Mouse (Mus musculus) embryonic facial prominence, embryonic 13.5 days (tissue): ENCODE measurements at regions not wholly inside any gene's neighbourhood (a gene's known extent, or its start where the extent isn't known, plus 50 kb on each side); places are given as distances from the start of the nearest gene placed in this dataset.
A peak's percentile ranks its signal among the peaks of the same experiment; 100 is the strongest.

Source experiments
- ATAC-seq: fragments of 200-750 bp; cut with Nextera tagmentation; 2 replicates; pipeline ENCODE4 v1.8.0; 2017; ENCODE audit warnings: low read depth; ENCODE audit not compliant: insufficient number of reproducible peaks, insufficient read depth, low FRiP score, low TSS enrichment
- H3K27ac ChIP-seq: fragments of 300-500 bp; sonication (generic); 2 replicates; pipeline ENCODE4 v1.5.1; 2015; ENCODE audit warnings: moderate library complexity, mild to moderate bottlenecking, inconsistent platforms
- H3K27me3 ChIP-seq: fragments of 300-500 bp; sonication (generic); 2 replicates; pipeline ENCODE4 v1.6.1; 2015; ENCODE audit warnings: mild to moderate bottlenecking, inconsistent platforms
- H3K36me3 ChIP-seq: fragments of 300-500 bp; sonication (generic); 2 replicates; pipeline ENCODE4 v1.6.1; 2015; ENCODE audit warnings: mild to moderate bottlenecking, inconsistent platforms
- H3K4me1 ChIP-seq: fragments of 300-500 bp; sonication (generic); 2 replicates; pipeline ENCODE4 v1.6.1; 2015; ENCODE audit warnings: inconsistent platforms
- H3K4me2 ChIP-seq: fragments of 300-500 bp; sonication (generic); 2 replicates; pipeline ENCODE4 v1.6.1; 2015; ENCODE audit warnings: moderate library complexity, mild to moderate bottlenecking, inconsistent platforms
- H3K4me3 ChIP-seq: fragments of 300-500 bp; sonication (generic); 2 replicates; pipeline ENCODE4 v1.5.1; 2015; ENCODE audit warnings: mild to moderate bottlenecking, inconsistent platforms
- H3K9ac ChIP-seq: fragments of 300-500 bp; sonication (generic); 2 replicates; pipeline ENCODE4 v1.6.1; 2015; ENCODE audit warnings: mild to moderate bottlenecking, inconsistent platforms
- H3K9me3 ChIP-seq: fragments of 300-500 bp; sonication (generic); 2 replicates; pipeline ENCODE4 v1.6.1; 2016; ENCODE audit warnings: inconsistent platforms
- WGBS: fragments of 180-500 bp; shearing (Covaris S2); methylation state at CpG from one replicate; pipeline ENCODE4 v1.1.7; 2015; ENCODE audit warnings: mixed read lengths; 5-methylcytosine and 5-hydroxymethylcytosine counted together

DNA sequence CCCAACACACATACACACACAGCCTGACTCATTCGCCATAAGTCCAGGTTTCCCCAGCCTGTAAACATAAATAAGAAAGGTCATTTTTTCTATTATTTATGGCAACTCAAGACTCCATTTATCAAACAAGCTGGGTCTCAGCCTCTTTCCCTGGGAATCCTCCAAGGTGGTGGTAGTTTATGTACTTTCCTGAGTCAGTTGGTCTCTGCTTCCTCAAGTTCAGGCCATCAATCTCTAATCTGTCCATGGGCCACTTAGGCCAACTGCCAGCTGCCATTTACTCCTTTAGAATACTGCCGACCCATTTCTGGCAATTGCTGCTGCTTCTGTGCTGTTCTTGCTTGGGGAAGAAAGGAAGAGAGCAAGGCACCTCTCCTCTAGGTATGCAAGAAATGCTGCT, 241.3 kb downstream of the Mreg start:
- Histone ChIP-seq H3K27me3 (no peaks in the 10 kb centered on the region), H3K4me2 (no peak overlapping the region), H3K4me1 (no peaks in the 10 kb centered on the region), H3K4me3 (no peak overlapping the region), H3K36me3 (no peaks in the 10 kb centered on the region), H3K9me3 (no peaks in the 10 kb centered on the region), H3K9ac (no peak overlapping the region), H3K27ac (no peak overlapping the region)
- no peak for ATAC-seq
- WGBS = 95% methylated on average over 2 of the region's 2 CpGs

DNA sequence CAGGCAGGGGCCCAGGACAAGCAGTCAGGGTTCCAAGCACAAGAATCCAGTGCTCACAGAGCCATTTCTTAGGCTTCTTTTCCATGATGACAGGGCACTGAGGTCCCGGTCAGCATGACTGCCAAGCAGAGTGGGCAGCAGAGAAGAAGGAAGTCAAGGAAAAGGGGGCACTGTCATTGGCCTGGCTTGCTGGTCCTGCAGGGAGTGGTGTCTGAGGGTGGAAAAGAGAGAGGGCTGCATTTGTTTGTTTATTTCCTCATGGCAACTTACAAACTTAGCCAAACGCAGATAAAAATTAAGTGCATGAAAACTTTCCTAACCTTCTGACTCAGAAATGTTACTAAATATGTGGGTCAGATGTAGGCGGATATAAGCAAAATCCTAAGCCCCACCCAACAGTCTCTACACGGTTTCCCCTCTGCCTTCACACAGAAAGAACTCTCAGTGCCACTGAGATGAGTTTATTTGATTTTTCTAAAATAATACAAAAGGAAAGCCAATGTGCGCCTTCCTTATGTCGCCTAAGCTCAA, 244.5 kb downstream of the Mreg start:
- Histone ChIP-seq H3K9me3 (no peaks in the 10 kb centered on the region), H3K27me3 (no peaks in the 10 kb centered on the region), H3K4me1 (no peaks in the 10 kb centered on the region), H3K4me3 (no peak overlapping the region), H3K27ac (no peak overlapping the region), H3K9ac (no peak overlapping the region), H3K36me3 (no peaks in the 10 kb centered on the region), H3K4me2 (no peak overlapping the region)
- no peak for ATAC-seq
- 85% methylated on average over 6 of the region's 6 CpGs for WGBS

DNA sequence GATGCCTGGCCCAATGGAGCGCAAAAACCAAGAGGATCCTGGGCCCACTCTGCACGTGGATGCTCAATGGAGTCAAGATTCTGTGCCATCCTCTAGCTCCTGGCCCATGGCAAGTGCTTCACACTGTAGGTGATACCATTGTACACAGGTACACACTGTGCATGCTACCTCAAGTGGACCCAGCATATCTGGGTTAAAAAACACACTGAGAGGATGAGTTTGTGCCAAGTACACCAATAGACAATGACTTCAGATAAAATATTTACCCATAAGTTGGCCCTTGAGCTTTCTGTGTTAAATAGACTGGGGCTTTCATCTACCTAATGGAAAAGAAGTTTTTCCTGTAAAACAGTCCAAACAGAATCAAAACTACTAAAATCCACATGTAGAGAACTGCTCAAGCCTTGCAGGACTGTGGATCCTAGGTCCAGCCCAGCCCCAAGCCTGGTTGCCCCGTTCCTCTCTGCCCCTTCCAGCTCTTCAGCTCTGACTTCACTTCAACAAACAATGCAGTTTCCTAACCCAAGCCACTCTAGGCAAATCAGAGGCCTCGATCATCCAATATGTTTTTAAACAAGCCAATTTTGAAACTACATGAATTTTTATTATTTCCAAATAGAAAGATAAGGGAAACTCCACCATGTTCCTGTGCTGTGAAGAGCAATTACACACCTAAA, 247.5 kb downstream of the Mreg start:
- no peak overlapping the region for H3K4me2 ChIP-seq
- H3K36me3 ChIP-seq = no peaks in the 10 kb centered on the region
- H3K4me3 ChIP-seq = no peak overlapping the region
- no peaks in the 10 kb centered on the region for H3K9me3 ChIP-seq
- H3K9ac ChIP-seq = no peak overlapping the region
- H3K4me1 ChIP-seq = no peaks in the 10 kb centered on the region
- WGBS = 89% methylated on average over 4 of the region's 4 CpGs
- H3K27ac ChIP-seq = no peak overlapping the region
- no peak for ATAC-seq
- H3K27me3 ChIP-seq = no peaks in the 10 kb centered on the region

DNA sequence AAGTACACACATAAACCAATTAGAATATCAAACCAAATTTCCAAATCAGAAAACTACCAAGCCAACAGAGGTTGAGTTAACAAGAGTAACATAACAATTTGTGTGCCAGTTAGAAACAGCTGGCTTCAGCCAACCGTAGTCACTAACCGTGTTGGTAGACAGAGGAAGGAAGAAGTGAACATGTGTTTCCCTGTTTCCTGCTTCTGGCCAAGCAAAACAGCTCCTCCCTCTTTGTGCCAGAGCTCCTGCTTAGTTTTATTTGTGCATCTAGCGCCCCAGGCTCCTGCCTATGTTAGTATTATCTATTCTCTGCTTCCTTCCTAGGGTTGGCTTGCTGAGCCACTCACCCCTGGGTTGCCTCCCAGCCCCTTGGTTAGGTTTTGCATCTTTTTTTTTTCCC, 255.2 kb downstream of the Mreg start:
- Histone ChIP-seq H3K27me3 (no peaks in the 10 kb centered on the region), H3K36me3 (no peaks in the 10 kb centered on the region), H3K9me3 (no peaks in the 10 kb centered on the region), H3K4me1 (peaks cover 13% of the 10 kb centered on the region), H3K27ac (no peak overlapping the region), H3K4me3 (no peak overlapping the region), H3K9ac (no peak overlapping the region), H3K4me2 (no peak overlapping the region)
- 56% methylated on average over 3 of the region's 3 CpGs for WGBS
- no peak for ATAC-seq

DNA sequence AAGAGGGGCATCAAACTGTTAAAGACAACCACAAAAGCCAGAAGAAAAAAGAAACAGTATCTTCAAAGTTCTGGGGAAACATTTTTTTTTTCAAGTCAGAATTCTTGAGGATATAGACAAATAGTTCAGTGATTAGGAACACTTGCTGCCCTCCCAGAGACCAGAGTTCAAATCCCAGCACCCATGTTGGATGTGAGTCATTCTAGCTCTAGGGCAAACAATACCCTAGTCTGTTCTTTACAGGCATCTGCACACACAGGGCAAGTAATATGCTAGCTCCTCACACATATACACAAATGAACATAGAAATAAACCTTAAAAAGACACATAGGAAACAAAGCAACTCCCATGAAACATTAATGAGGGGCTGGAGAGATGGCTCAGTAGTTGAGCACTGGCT, 256.8 kb downstream of the Mreg start:
- H3K4me1 ChIP-seq = peaks cover 13% of the 10 kb centered on the region
- H3K9ac ChIP-seq = no peak overlapping the region
- no peaks in the 10 kb centered on the region for H3K27me3 ChIP-seq
- no peaks in the 10 kb centered on the region for H3K36me3 ChIP-seq
- H3K27ac ChIP-seq = no peak overlapping the region
- no peak overlapping the region for H3K4me3 ChIP-seq
- no peak for ATAC-seq
- H3K9me3 ChIP-seq = no peaks in the 10 kb centered on the region
- no peak overlapping the region for H3K4me2 ChIP-seq

DNA sequence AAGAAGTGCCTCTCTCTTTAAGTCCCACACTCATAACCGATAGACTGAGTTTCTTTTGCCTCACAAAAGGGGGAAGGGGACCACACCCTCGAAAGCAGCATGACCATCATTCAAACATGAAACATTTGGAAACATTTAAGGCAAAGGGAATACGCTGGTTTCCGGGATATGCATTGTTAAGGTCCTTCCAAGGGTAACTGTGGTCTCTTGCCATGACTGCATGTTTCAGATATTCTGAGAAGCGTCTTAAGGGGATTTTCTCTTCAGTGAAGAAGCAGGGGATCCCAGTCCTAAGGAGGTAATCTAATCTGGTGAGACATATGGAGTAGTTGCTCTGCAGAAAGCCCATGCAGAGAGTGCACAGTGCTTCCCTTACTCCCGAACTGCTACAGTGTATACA, 258.8 kb downstream of the Mreg start:
- no peaks in the 10 kb centered on the region for H3K36me3 ChIP-seq
- H3K27ac ChIP-seq = peak overlapping the region; percentile 66
- H3K4me1 ChIP-seq = peaks cover 13% of the 10 kb centered on the region
- no peak overlapping the region for H3K4me3 ChIP-seq
- H3K9me3 ChIP-seq = no peaks in the 10 kb centered on the region
- no peak for ATAC-seq
- no peak overlapping the region for H3K9ac ChIP-seq
- no peaks in the 10 kb centered on the region for H3K27me3 ChIP-seq
- H3K4me2 ChIP-seq = no peak overlapping the region
- WGBS = 31% methylated on average over 6 of the region's 6 CpGs

DNA sequence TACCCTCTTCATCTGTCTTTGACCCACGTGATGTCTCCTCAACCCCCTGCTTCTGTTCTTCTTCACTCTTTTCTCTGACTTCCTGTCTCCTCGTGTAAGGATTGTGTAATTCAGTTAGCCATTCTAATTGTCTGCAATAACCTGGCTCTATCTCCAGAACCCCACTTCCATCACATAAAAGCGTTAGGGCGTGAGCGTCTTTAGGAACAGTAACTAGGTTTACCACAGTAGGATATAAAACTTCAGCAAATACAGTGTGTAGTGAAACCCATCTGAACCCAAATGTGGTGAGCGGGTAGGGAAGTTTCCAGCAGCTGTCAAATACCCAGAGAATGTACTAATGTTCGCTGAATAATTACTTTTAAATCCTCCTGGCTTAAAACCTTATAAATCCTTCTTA, 262.6 kb downstream of the Mreg start:
- Histone ChIP-seq H3K27me3 (no peaks in the 10 kb centered on the region), H3K27ac (no peak overlapping the region), H3K4me1 (peaks cover 10% of the 10 kb centered on the region), H3K9ac (no peak overlapping the region), H3K9me3 (no peaks in the 10 kb centered on the region), H3K36me3 (no peaks in the 10 kb centered on the region), H3K4me2 (no peak overlapping the region), H3K4me3 (no peak overlapping the region)
- no peak for ATAC-seq
- 75% methylated on average over 7 of the region's 7 CpGs for WGBS

DNA sequence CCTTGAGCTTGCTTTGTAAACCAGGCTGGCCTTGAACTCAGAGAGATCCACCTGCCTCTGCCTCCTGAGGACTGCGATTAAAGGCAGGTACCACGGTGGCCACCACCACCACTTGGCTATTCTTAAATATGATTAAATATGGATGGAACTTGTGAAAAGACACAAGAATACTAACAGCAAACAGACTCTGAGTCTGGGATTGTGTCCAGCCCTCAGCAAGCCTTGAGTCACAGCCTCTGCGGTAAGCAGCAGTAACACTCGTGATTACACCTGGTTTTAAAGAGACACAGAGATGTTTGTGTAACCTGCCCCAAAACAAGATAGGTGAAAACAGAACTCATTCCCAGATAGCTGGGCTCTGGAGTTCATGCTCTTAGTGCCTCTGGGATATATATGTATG, 263.4 kb downstream of the Mreg start:
- H3K4me2 ChIP-seq = no peak overlapping the region
- WGBS = 92% methylated on average over 4 of the region's 4 CpGs
- H3K4me1 ChIP-seq = peaks cover 9% of the 10 kb centered on the region
- no peak overlapping the region for H3K4me3 ChIP-seq
- no peaks in the 10 kb centered on the region for H3K27me3 ChIP-seq
- no peaks in the 10 kb centered on the region for H3K36me3 ChIP-seq
- no peak for ATAC-seq
- H3K27ac ChIP-seq = no peak overlapping the region
- no peak overlapping the region for H3K9ac ChIP-seq
- H3K9me3 ChIP-seq = no peaks in the 10 kb centered on the region

DNA sequence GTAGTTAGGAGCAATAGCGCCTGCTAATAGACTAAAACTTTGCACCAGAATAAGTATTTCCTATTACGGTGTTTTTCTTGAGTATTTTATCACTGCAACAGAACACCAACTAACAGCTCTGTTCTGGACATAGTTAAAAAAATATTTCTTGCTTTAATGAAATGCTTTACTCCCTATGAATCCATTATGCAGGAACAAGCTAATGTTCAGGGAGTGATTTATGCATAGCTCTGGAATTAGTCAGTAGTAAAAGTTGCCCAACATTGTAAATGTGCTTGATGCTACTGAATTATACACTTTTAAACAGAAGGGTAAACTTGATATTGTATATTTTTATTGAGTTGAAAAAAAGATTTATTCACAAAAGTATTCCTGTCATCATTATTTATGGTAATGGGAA, 264.6 kb downstream of the Mreg start:
- H3K36me3 ChIP-seq = no peaks in the 10 kb centered on the region
- WGBS = 90% methylated on average over 2 of the region's 2 CpGs
- no peaks in the 10 kb centered on the region for H3K27me3 ChIP-seq
- no peak for ATAC-seq
- H3K4me1 ChIP-seq = no peaks in the 10 kb centered on the region
- no peak overlapping the region for H3K4me3 ChIP-seq
- no peak overlapping the region for H3K27ac ChIP-seq
- H3K4me2 ChIP-seq = no peak overlapping the region
- H3K9me3 ChIP-seq = no peaks in the 10 kb centered on the region
- no peak overlapping the region for H3K9ac ChIP-seq

DNA sequence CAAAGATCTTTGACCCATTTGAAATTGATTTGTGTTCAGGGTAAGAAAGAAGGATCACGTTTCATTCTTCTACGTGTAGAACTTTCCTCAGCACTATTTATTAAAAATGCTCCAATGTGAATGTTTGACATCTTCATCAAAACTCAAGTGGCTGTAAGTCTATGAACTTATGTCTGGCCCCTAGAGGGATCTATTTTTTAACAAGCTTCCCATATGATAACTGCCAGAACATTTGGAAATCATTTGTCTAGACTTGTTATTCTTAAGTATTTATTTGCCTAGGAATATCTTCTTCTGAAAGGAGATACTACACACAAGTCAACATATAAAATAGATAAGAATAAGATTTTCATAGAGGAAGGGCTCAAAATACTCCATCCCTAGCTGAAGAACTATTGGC, 265.2 kb downstream of the Mreg start:
- WGBS = 34% methylated on average over 2 of the region's 2 CpGs

DNA sequence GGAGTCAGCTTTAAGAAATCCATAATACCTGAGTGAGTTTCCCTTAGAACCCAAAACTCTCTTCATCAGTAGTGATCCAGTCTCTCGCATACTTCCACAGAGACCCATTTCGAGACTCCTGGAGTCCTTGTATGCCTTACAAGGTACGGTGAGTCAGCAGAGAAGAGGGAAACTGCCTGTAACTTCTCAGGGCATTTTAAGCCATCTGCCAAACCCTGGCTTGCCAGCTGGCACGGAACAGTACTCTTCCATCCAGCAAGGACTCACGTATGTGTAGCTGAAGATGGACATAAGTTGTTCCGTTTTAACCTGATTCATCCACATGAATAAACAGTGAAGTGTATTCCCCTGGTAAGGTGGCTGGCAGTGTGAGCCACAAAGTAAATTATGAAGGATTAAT, 267.0 kb downstream of the Mreg start:
- no peaks in the 10 kb centered on the region for H3K9me3 ChIP-seq
- no peaks in the 10 kb centered on the region for H3K27me3 ChIP-seq
- no peak overlapping the region for H3K4me3 ChIP-seq
- no peak for ATAC-seq
- no peak overlapping the region for H3K9ac ChIP-seq
- H3K4me2 ChIP-seq = no peak overlapping the region
- H3K4me1 ChIP-seq = no peaks in the 10 kb centered on the region
- H3K36me3 ChIP-seq = no peaks in the 10 kb centered on the region
- WGBS = 89% methylated on average over 6 of the region's 6 CpGs
- no peak overlapping the region for H3K27ac ChIP-seq

More for the DNA sequence above, 265.2 kb downstream of the Mreg start:
- Histone ChIP-seq H3K36me3 (no peaks in the 10 kb centered on the region), H3K4me2 (no peak overlapping the region), H3K9me3 (no peaks in the 10 kb centered on the region), H3K27ac (no peak overlapping the region), H3K27me3 (no peaks in the 10 kb centered on the region), H3K9ac (no peak overlapping the region), H3K4me3 (no peak overlapping the region), H3K4me1 (no peaks in the 10 kb centered on the region)
- ATAC-seq = no peak

DNA sequence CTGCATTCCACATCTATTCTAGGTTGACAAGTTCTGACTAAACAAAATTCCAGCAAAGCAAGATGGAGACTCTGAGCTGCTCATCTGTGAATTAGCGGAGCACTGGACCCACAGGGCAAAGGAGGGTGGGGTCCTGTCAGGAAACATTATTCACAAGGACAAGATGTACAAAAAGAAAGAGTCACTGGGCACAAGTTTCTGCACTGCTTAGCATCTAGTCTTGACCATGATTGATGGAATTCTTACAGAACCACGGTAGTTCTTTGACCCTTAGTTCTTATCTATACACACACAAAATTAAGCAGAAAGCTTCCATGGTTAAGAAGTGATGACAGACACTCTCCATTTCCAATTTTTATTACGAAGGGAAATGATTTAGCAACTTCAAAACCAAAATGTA, 267.6 kb downstream of the Mreg start:
- H3K9me3 ChIP-seq = no peaks in the 10 kb centered on the region
- H3K36me3 ChIP-seq = no peaks in the 10 kb centered on the region
- no peaks in the 10 kb centered on the region for H3K27me3 ChIP-seq
- H3K4me3 ChIP-seq = no peak overlapping the region
- no peak overlapping the region for H3K9ac ChIP-seq
- no peak for ATAC-seq
- no peaks in the 10 kb centered on the region for H3K4me1 ChIP-seq
- 76% methylated on average over 3 of the region's 3 CpGs for WGBS
- H3K4me2 ChIP-seq = no peak overlapping the region
- H3K27ac ChIP-seq = no peak overlapping the region
